Mouse (Mus musculus): Measurements from ENCODE around the gene Caprin1.

Caprin1 gene

DNA sequence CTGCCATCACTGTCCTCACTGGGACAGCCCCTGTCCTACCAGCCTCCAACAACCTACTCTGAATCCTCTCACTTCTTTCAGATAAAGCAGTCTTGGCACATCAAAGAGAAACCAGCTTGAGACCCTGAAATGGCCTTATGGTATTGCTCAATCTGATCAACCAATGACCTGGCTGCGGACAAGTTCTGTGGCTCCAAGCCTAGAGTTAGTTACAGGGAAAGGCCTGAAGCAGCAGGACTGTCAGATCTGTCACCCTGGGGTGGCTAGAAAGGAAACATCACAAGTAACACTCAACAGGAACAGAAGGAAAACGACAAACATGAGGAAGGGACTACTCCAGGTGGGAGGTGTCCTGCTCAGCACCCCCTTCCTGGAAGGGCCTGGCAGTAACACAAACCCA is 72.9 kb downstream of the Caprin1 start:
- peak; percentile 23 for DNase-seq

GRCm38 (mm10) chr2:103719292-103719646 is 78.2 kb downstream of the Caprin1 start:
- DNase-seq, result no peak

- DNase-seq, result peak; percentile 83
Measured at GRCm38 (mm10) chr2:103718594-103719291, 78.7 kb downstream of the Caprin1 start.

- DNase-seq, result no peak
Measured at GRCm38 (mm10) chr2:103714412-103714811, 83.0 kb downstream of the Caprin1 start.

DNA sequence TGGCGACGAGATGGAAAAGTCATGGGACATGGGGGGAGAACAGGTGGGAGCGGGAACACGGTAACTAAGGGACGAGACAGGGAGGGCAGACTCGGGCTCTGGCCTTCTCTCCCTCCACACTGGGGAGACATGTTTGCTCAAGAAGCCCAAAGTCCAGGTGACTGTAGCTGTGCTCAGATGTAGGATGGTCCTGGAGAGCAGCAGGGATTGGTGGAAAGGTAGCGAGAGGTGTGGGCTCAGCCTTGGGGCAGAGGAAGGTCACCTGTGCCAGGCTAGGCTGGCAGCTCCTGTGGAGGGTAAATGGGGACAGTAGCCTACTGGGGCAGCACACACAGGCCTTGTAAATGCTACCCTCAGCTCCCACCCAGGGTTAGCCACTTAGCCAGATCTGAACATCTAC is 83.6 kb downstream of the Caprin1 start:
- no peak for DNase-seq
